Mouse (Mus musculus) heart, embryonic 15.5 days (tissue): ENCODE data around the gene Olfr175-ps1. TPM values are rescaled to one million over a fixed set of nuclear protein-coding genes. Genes with fewer than 3 reads are reported as not detected.

Experiments used
- ATAC-seq: fragments of 200-750 bp; cut with Nextera tagmentation; replicated peaks from 2 replicates; pipeline ENCODE4 v1.8.0; 2017; ENCODE audit warnings: low read depth, moderate TSS enrichment; ENCODE audit not compliant: insufficient number of reproducible peaks, insufficient read depth, low FRiP score
- H3K27ac ChIP-seq: fragments of 300-500 bp; sonication (generic); 2 replicates; pipeline ENCODE4 v1.5.1; 2015; ENCODE audit warnings: mild to moderate bottlenecking, inconsistent platforms
- H3K27me3 ChIP-seq: fragments of 300-500 bp; sonication (generic); 2 replicates; pipeline ENCODE4 v1.6.1; 2015; ENCODE audit warnings: inconsistent platforms
- H3K36me3 ChIP-seq: fragments of 300-500 bp; sonication (generic); 2 replicates; pipeline ENCODE4 v1.6.1; 2015; ENCODE audit warnings: mild to moderate bottlenecking, inconsistent platforms
- H3K4me1 ChIP-seq: fragments of 300-500 bp; sonication (generic); replicated peaks from 2 replicates; pipeline ENCODE4 v1.6.1; 2015; ENCODE audit warnings: inconsistent platforms
- H3K4me2 ChIP-seq: fragments of 300-500 bp; sonication (generic); 2 replicates; pipeline ENCODE4 v1.6.1; 2015; ENCODE audit warnings: inconsistent platforms, mild to moderate bottlenecking, moderate library complexity
- H3K4me3 ChIP-seq: fragments of 300-500 bp; sonication (generic); 2 replicates; pipeline ENCODE4 v1.5.1; 2015; ENCODE audit warnings: mild to moderate bottlenecking, inconsistent platforms
- H3K9ac ChIP-seq: fragments of 300-500 bp; sonication (generic); 2 replicates; pipeline ENCODE4 v1.6.1; 2015; ENCODE audit warnings: mild to moderate bottlenecking, inconsistent platforms
- H3K9me3 ChIP-seq: fragments of 300-500 bp; sonication (generic); replicated peaks from 2 replicates; pipeline ENCODE4 v1.6.1; 2016; ENCODE audit warnings: inconsistent platforms
- WGBS: fragments of 180-500 bp; shearing (Covaris S2); methylation state at CpG from one replicate; pipeline ENCODE4 v1.1.7; 2015; ENCODE audit warnings: mixed read lengths; 5-methylcytosine and 5-hydroxymethylcytosine counted together
- polyA plus RNA-seq: library from polyadenylated mRNA; unstranded; fragments of >200 nt; fragmentation: Nextera tagmentation; extraction: Ambion mirVana; gene quantifications from 2 replicates; pipeline ENCODE4 v1.2.1, GENCODE M21; 2015

Olfr175-ps1 gene
- polyA plus RNA-seq, result not detected in 2 replicates

GRCm38 (mm10) chr16:58826732-58827319, at the start of gene Olfr175-ps1:
TSS of gene Olfr175-ps1 (minus strand) at chr16:58826782.
- Histone ChIP-seq H3K27ac (no peak within 1 kb of the TSS), H3K4me3 (no peak within 1 kb of the TSS), H3K36me3 (no peaks in the 10 kb centered on the region), H3K27me3 (no peaks in the 10 kb centered on the region), H3K9me3 (no peaks in the 10 kb centered on the region), H3K4me2 (no peak within 1 kb of the TSS), H3K4me1 (no peaks in the 10 kb centered on the region), H3K9ac (no peak within 1 kb of the TSS)
- no peak for ATAC-seq
- WGBS, result 62% methylated on average over 1 of the region's 1 CpGs

GRCm38 (mm10) chr16:58874668-58875067, 48.1 kb upstream of the Olfr175-ps1 start, which contains the start of gene Olfr177:
TSS of gene Olfr177 (minus strand) at chr16:58874768.
- Histone ChIP-seq H3K4me2 (no peak within 1 kb of the TSS), H3K27me3 (no peaks in the 10 kb centered on the region), H3K36me3 (no peaks in the 10 kb centered on the region), H3K9me3 (no peaks in the 10 kb centered on the region), H3K4me1 (no peaks in the 10 kb centered on the region), H3K9ac (no peak within 1 kb of the TSS), H3K27ac (no peak within 1 kb of the TSS), H3K4me3 (no peak within 1 kb of the TSS)
- ATAC-seq, result no peak
- 52% methylated on average over 1 of the region's 1 CpGs for WGBS

GRCm38 (mm10) chr16:58861479-58861878, 34.9 kb upstream of the Olfr175-ps1 start:
- no peaks in the 10 kb centered on the region for H3K9me3 ChIP-seq
- ATAC-seq, result no peak
- H3K36me3 ChIP-seq, result no peaks in the 10 kb centered on the region
- H3K9ac ChIP-seq, result no peak overlapping the region
- H3K27me3 ChIP-seq, result no peaks in the 10 kb centered on the region
- H3K4me1 ChIP-seq, result no peaks in the 10 kb centered on the region
- H3K27ac ChIP-seq, result no peak overlapping the region
- WGBS, result 53% methylated on average over 1 of the region's 1 CpGs
- H3K4me2 ChIP-seq, result no peak overlapping the region
- no peak overlapping the region for H3K4me3 ChIP-seq

GRCm38 (mm10) chr16:58860032-58860737, 33.6 kb upstream of the Olfr175-ps1 start:
- 67% methylated on average over 2 of the region's 2 CpGs for WGBS
- Histone ChIP-seq H3K4me3 (no peak overlapping the region), H3K27ac (no peak overlapping the region), H3K27me3 (no peaks in the 10 kb centered on the region), H3K36me3 (no peaks in the 10 kb centered on the region), H3K4me2 (no peak overlapping the region), H3K4me1 (no peaks in the 10 kb centered on the region), H3K9me3 (no peaks in the 10 kb centered on the region), H3K9ac (no peak overlapping the region)
- no peak for ATAC-seq

- Histone ChIP-seq H3K9ac (no peak within 1 kb of the TSS), H3K4me3 (no peak within 1 kb of the TSS), H3K27ac (no peak within 1 kb of the TSS), H3K9me3 (no peaks in the 10 kb centered on the region), H3K36me3 (no peaks in the 10 kb centered on the region), H3K4me2 (no peak within 1 kb of the TSS), H3K4me1 (no peaks in the 10 kb centered on the region), H3K27me3 (no peaks in the 10 kb centered on the region)
- WGBS, result 66% methylated on average over 2 of the region's 2 CpGs
- no peak for ATAC-seq
Measured at GRCm38 (mm10) chr16:58800168-58800567, 26.4 kb downstream of the Olfr175-ps1 start, which contains the start of gene Olfr173. TSS of gene Olfr173 (minus strand) at chr16:58800268.

Other genes starting within 250 kb of the Olfr175-ps1 start
- not detected in 2 replicates for gene Gm813, start 209.8 kb downstream of the Olfr175-ps1 start, polyA plus RNA-seq
- gene E330017A01Rik, start 188.0 kb downstream of the Olfr175-ps1 start, polyA plus RNA-seq, result not detected in 2 replicates
- gene Cpox, start 156.5 kb downstream of the Olfr175-ps1 start, polyA plus RNA-seq, result 32.0 and 41.1 TPM in 2 replicates
- 0.20 TPM in 1 of 2 replicates, not detected in the other for gene Gpr15, start 107.7 kb downstream of the Olfr175-ps1 start, polyA plus RNA-seq
- gene Cldnd1, start 98.9 kb downstream of the Olfr175-ps1 start, polyA plus RNA-seq, result 92.9 and 93.1 TPM in 2 replicates
- not detected in 2 replicates for gene Olfr172, start 63.6 kb downstream of the Olfr175-ps1 start, polyA plus RNA-seq
- not detected in 2 replicates for gene Olfr173, start 26.5 kb downstream of the Olfr175-ps1 start, polyA plus RNA-seq
- gene Olfr177, start 48.0 kb upstream of the Olfr175-ps1 start, polyA plus RNA-seq, result not detected in 2 replicates
- not detected in 2 replicates for gene Olfr178, start 65.3 kb upstream of the Olfr175-ps1 start, polyA plus RNA-seq
- not detected in 2 replicates for gene Olfr181, start 102.0 kb upstream of the Olfr175-ps1 start, polyA plus RNA-seq
- not detected in 2 replicates for gene Olfr180, start 102.6 kb upstream of the Olfr175-ps1 start, polyA plus RNA-seq
- not detected in 2 replicates for gene Olfr183, start 168.6 kb upstream of the Olfr175-ps1 start, polyA plus RNA-seq
- not detected in 2 replicates for gene Olfr186, start 203.5 kb upstream of the Olfr175-ps1 start, polyA plus RNA-seq
- gene Olfr187, start 213.0 kb upstream of the Olfr175-ps1 start, polyA plus RNA-seq, result not detected in 2 replicates